Mouse (Mus musculus): ENCODE measurements around the gene Plekho1. TPM values are rescaled to one million over a fixed set of nuclear protein-coding genes. Genes with fewer than 3 reads are reported as not detected.

Gene Plekho1
- polyA plus RNA-seq, 1 experiment from 2014 or later = 69.6 TPM

- Histone ChIP-seq H3K27ac (no peak overlapping the region), H3K9me3 (replicated peaks) (no peaks in the 10 kb centered on the region), H3K4me2 (no peak overlapping the region), H3K9ac (no peak overlapping the region), H3K27me3 (no peaks in the 10 kb centered on the region), H3K36me3 (peaks cover 69% of the 10 kb centered on the region), H3K4me1 (replicated peaks) (no peaks in the 10 kb centered on the region), H3K4me3 (no peak overlapping the region)
- WGBS = 87% methylated on average over 8 of the region's 8 CpGs
- no peak for ATAC-seq (replicated peaks; ENCODE audit: insufficient number of reproducible peaks, insufficient read depth, low FRiP score, low read depth)
Observed at GRCm38 (mm10) chr3:95944742-95945141, 51.1 kb downstream of the Plekho1 start.

DNA sequence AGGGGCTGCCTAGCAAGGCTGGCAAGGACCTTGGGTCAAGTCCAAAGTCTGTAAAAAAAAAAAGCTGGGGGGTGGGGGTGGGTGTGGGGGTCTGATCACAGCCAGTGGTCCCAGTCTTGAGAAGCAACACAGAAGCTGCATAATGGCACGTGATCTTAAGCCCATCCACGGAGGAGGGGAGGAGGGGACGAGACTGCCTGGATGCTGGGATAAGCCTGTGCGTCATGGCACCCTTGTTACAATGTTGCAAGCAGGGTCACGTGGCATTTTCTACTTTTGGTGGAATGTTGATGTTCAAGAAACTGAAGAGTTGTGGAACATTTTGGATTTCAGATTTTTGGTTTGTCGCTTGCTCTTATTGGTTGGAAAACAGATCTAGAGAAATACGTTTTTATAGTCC lies 52.6 kb downstream of the Plekho1 start:
- Histone ChIP-seq H3K4me1 (replicated peaks) (no peaks in the 10 kb centered on the region), H3K36me3 (peaks cover 84% of the 10 kb centered on the region), H3K4me3 (no peak overlapping the region), H3K9me3 (replicated peaks) (no peaks in the 10 kb centered on the region), H3K9ac (no peak overlapping the region), H3K4me2 (no peak overlapping the region), H3K27me3 (no peaks in the 10 kb centered on the region), H3K27ac (no peak overlapping the region)
- WGBS = 92% methylated on average over 7 of the region's 7 CpGs
- ATAC-seq (replicated peaks; ENCODE audit: insufficient number of reproducible peaks, insufficient read depth, low FRiP score, low read depth) = no peak

DNA sequence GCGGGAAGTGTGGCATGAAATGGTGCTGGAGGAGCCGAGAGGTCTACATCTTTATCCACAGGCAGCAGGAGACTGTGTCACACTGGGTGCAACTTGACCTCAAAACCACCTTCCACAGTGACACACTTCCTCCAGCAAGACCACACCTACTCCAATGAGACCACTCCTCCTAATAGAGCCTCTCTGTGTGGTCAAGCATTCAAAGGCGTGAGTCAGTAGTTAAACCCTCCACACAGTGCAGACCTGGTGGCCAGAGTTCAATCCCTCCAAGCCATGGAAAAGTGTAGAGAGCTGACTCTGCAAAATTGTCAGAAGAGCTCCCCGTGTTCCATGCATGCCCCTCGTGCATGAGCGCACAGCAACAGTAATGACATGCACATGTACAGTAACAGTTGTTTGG lies 53.1 kb downstream of the Plekho1 start:
- no peak overlapping the region for H3K4me2 ChIP-seq
- 82% methylated on average over 6 of the region's 6 CpGs for WGBS
- H3K9ac ChIP-seq = no peak overlapping the region
- no peaks in the 10 kb centered on the region for H3K27me3 ChIP-seq
- ATAC-seq (replicated peaks; ENCODE audit: insufficient number of reproducible peaks, insufficient read depth, low FRiP score, low read depth) = no peak
- no peaks in the 10 kb centered on the region for H3K4me1 ChIP-seq (replicated peaks)
- no peaks in the 10 kb centered on the region for H3K9me3 ChIP-seq (replicated peaks)
- no peak overlapping the region for H3K27ac ChIP-seq
- peaks cover 89% of the 10 kb centered on the region for H3K36me3 ChIP-seq
- no peak overlapping the region for H3K4me3 ChIP-seq

GRCm38 (mm10) chr3:95938835-95939234 lies 57.0 kb downstream of the Plekho1 start:
- Histone ChIP-seq H3K27ac (no peak overlapping the region), H3K36me3 (peaks cover 92% of the 10 kb centered on the region), H3K9ac (no peak overlapping the region), H3K4me2 (no peak overlapping the region), H3K27me3 (no peaks in the 10 kb centered on the region), H3K9me3 (replicated peaks) (no peaks in the 10 kb centered on the region), H3K4me3 (no peak overlapping the region), H3K4me1 (replicated peaks) (no peaks in the 10 kb centered on the region)
- ATAC-seq (replicated peaks; ENCODE audit: insufficient number of reproducible peaks, insufficient read depth, low FRiP score, low read depth) = no peak
- WGBS = 95% methylated on average over 15 of the region's 15 CpGs

Other genes starting within 250 kb of the Plekho1 start
- gene Tars2, start 235.8 kb downstream of the Plekho1 start, polyA plus RNA-seq (2015; fragmentation: Nextera tagmentation; extraction: Ambion mirVana) = 31.3 and 42.4 TPM in 2 replicates
- 17.6 and 19.6 TPM in 2 replicates for gene Rprd2, start 177.1 kb downstream of the Plekho1 start, polyA plus RNA-seq (2015; fragmentation: Nextera tagmentation; extraction: Ambion mirVana)
- gene Prpf3, start 140.1 kb downstream of the Plekho1 start, polyA plus RNA-seq (2015; fragmentation: Nextera tagmentation; extraction: Ambion mirVana) = 27.5 and 31.0 TPM in 2 replicates
- gene Mrps21, start 124.5 kb downstream of the Plekho1 start, polyA plus RNA-seq (2015; fragmentation: Nextera tagmentation; extraction: Ambion mirVana) = 323 and 434 TPM in 2 replicates
- 3.6 and 4.7 TPM in 2 replicates for gene Ciart, start 113.8 kb downstream of the Plekho1 start, polyA plus RNA-seq (2015; fragmentation: Nextera tagmentation; extraction: Ambion mirVana)
- 38.4 and 43.5 TPM in 2 replicates for gene BC028528, start 104.0 kb downstream of the Plekho1 start, polyA plus RNA-seq (2015; fragmentation: Nextera tagmentation; extraction: Ambion mirVana)
- gene Aph1a, start 102.0 kb downstream of the Plekho1 start, polyA plus RNA-seq (2015; fragmentation: Nextera tagmentation; extraction: Ambion mirVana) = 33.3 and 35.8 TPM in 2 replicates
- 46.9 and 55.7 TPM in 2 replicates for gene Car14, start 91.3 kb downstream of the Plekho1 start, polyA plus RNA-seq (2015; fragmentation: Nextera tagmentation; extraction: Ambion mirVana)
- gene Anp32e, start 66.8 kb downstream of the Plekho1 start, polyA plus RNA-seq (2015; fragmentation: Nextera tagmentation; extraction: Ambion mirVana) = 183 and 187 TPM in 2 replicates
- 38.3 and 40.2 TPM in 2 replicates for gene Vps45, start 62.5 kb upstream of the Plekho1 start, polyA plus RNA-seq (2015; fragmentation: Nextera tagmentation; extraction: Ambion mirVana)
- gene Otud7b, start 108.5 kb upstream of the Plekho1 start, polyA plus RNA-seq (2015; fragmentation: Nextera tagmentation; extraction: Ambion mirVana) = 20.1 and 24.5 TPM in 2 replicates
- 8.5 and 11.2 TPM in 2 replicates for gene Mtmr11, start 166.0 kb upstream of the Plekho1 start, polyA plus RNA-seq (2015; fragmentation: Nextera tagmentation; extraction: Ambion mirVana)
- 71.2 and 96.8 TPM in 2 replicates for gene Sf3b4, start 176.3 kb upstream of the Plekho1 start, polyA plus RNA-seq (2015; fragmentation: Nextera tagmentation; extraction: Ambion mirVana)
- gene Sv2a, start 185.2 kb upstream of the Plekho1 start, polyA plus RNA-seq (2015; fragmentation: Nextera tagmentation; extraction: Ambion mirVana) = 12.9 and 13.6 TPM in 2 replicates
- gene Bola1, start 223.7 kb upstream of the Plekho1 start, polyA plus RNA-seq (2015; fragmentation: Nextera tagmentation; extraction: Ambion mirVana) = 40.7 and 40.8 TPM in 2 replicates
- gene Hist2h2ab, start 223.9 kb upstream of the Plekho1 start, polyA plus RNA-seq (2015; fragmentation: Nextera tagmentation; extraction: Ambion mirVana) = 0.43 TPM in 1 of 2 replicates, not detected in the other
- 5.3 and 5.5 TPM in 2 replicates for gene Hist2h2ac, start 224.9 kb upstream of the Plekho1 start, polyA plus RNA-seq (2015; fragmentation: Nextera tagmentation; extraction: Ambion mirVana)
- 7.3 and 8.1 TPM in 2 replicates for gene Hist2h2be, start 225.1 kb upstream of the Plekho1 start, polyA plus RNA-seq (2015; fragmentation: Nextera tagmentation; extraction: Ambion mirVana)
- gene Hist2h3c2, start 243.1 kb upstream of the Plekho1 start, polyA plus RNA-seq (2015; fragmentation: Nextera tagmentation; extraction: Ambion mirVana) = 3.9 and 5.1 TPM in 2 replicates
- 37.0 and 45.9 TPM in 2 replicates for gene Hist2h2aa2, start 244.3 kb upstream of the Plekho1 start, polyA plus RNA-seq (2015; fragmentation: Nextera tagmentation; extraction: Ambion mirVana)
- 13.6 and 15.1 TPM in 2 replicates for gene Hist2h2aa1, start 249.5 kb upstream of the Plekho1 start, polyA plus RNA-seq (2015; fragmentation: Nextera tagmentation; extraction: Ambion mirVana)